Mouse (Mus musculus): ENCODE measurements at regions not wholly inside any gene's neighbourhood (a gene's known extent, or its start where the extent isn't known, plus 50 kb on each side); places are given as distances from the start of the nearest gene placed in this dataset.

DNA sequence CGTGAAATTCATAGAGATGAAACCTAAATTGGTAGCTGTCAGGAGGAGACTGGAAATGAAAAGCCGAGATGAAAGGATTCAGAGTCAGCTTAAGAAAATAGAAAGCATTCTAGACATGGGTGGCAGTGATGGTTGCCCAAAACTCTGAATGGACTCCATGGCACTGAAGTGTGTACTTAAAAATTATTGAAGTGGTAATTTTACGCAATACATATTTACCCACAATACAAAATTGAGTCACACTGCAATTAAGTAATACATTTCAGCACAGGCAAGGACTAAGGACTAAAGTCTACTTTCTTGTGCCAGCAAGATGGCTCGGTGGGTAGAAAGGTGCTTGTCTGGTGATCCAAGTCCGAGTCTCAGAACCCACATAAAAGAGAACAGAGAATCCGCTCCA lies 120.4 kb upstream of the Cadm1 start:
- in situ Hi-C loops (cut with MboI; ENCODE audit: low pct_ligation_motif_present, low pct_unique_long_range_greater_than_20kb, low sequenced_read_pairs), result no loop called here
- DNase-seq (ENCODE audit: extremely low read depth), result no peak
- H3K4me2 ChIP-seq (ENCODE audit: insufficient read depth, low read depth, poor library complexity, severe bottlenecking), result no peak overlapping the region
- dilution Hi-C loops (cut with MboI; ENCODE audit: extremely low pct_ligation_motif_present, extremely low pct_unique_long_range_greater_than_20kb, low sequenced_read_pairs), result no loop called here
- no peaks in the 10 kb centered on the region for H3K79me2 ChIP-seq (replicated peaks; ENCODE audit: control insufficient read depth, extremely low read depth, insufficient read depth, poor library complexity, severe bottlenecking)
- H3K4me3 ChIP-seq (replicated peaks in 1 of 3; ENCODE audit: low read depth in 2 of 3, low read length in 2 of 3, poor library complexity in 1 of 3), result no peak overlapping the region
- no peak for TF ChIP-seq NELFE (IDR thresholded peaks at IDR 0.05; ENCODE audit: low read depth, low read length)
- H3K9ac ChIP-seq (ENCODE audit: insufficient read depth, low read depth), result no peak overlapping the region
- H3K4me1 ChIP-seq (ENCODE audit: control insufficient read depth in 1 of 2, insufficient read depth in 2 of 2), result no peaks in the 10 kb centered on the region
- H3K27ac ChIP-seq (ENCODE audit: insufficient read depth, low read depth), result no peak overlapping the region
- peaks cover 84% of the 10 kb centered on the region for H3K9me3 ChIP-seq (replicated peaks; ENCODE audit: low read length)
- no peaks in the 10 kb centered on the region for H3K27me3 ChIP-seq (replicated peaks)
- H3K36me3 ChIP-seq (replicated peaks in 1 of 2; ENCODE audit: control insufficient read depth in 1 of 2, insufficient read depth in 1 of 2, low read length in 1 of 2), result no peaks in the 10 kb centered on the region

DNA sequence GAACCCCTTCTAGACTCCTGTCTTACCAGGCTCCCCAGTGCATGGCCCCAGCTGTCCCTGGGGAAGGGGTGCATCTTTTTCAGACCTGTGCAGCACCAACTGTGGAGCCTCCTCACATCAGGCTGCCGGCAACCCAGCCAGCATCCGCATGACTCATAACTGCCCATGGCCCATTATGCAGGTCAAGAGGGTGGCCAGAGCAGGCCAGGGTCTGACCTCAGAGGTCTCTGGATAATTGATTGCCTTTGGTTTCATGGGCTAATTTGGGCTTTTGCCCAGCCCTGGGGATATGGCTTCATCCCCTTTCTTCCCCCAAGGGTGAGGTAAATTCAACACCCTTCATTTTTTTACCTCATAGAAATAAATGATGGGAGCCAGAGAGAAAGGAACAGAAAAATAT lies 117.2 kb upstream of the Cadm1 start:
- H3K9me3 ChIP-seq (replicated peaks; ENCODE audit: low read length), result peaks cover 85% of the 10 kb centered on the region
- H3K36me3 ChIP-seq (replicated peaks in 1 of 2; ENCODE audit: control insufficient read depth in 1 of 2, insufficient read depth in 1 of 2, low read length in 1 of 2), result no peaks in the 10 kb centered on the region
- no peak overlapping the region for H3K27ac ChIP-seq (ENCODE audit: insufficient read depth, low read depth)
- DNase-seq (ENCODE audit: extremely low read depth), result no peak
- H3K27me3 ChIP-seq (replicated peaks), result no peaks in the 10 kb centered on the region
- H3K79me2 ChIP-seq (replicated peaks; ENCODE audit: control insufficient read depth, extremely low read depth, insufficient read depth, poor library complexity, severe bottlenecking), result no peaks in the 10 kb centered on the region
- dilution Hi-C loops (cut with MboI; ENCODE audit: extremely low pct_ligation_motif_present, extremely low pct_unique_long_range_greater_than_20kb, low sequenced_read_pairs), result no loop called here
- H3K4me3 ChIP-seq (replicated peaks in 1 of 3; ENCODE audit: low read depth in 2 of 3, low read length in 2 of 3, poor library complexity in 1 of 3), result no peak overlapping the region
- in situ Hi-C loops (cut with MboI; ENCODE audit: low pct_ligation_motif_present, low pct_unique_long_range_greater_than_20kb, low sequenced_read_pairs), result no loop called here
- no peaks in the 10 kb centered on the region for H3K4me1 ChIP-seq (ENCODE audit: control insufficient read depth in 1 of 2, insufficient read depth in 2 of 2)
- TF ChIP-seq POLR2A (IDR thresholded peaks at IDR 0.05; ENCODE audit: low read depth, low read length) (no peak), ZC3H11A (IDR thresholded peaks at IDR 0.05; ENCODE audit: low read depth, low read length) (no peak), ZKSCAN1 (IDR thresholded peaks at IDR 0.05; ENCODE audit: borderline replicate concordance, low read depth, low read length) (no peak), USF1 (IDR thresholded peaks at IDR 0.05; ENCODE audit: low read depth, low read length) (no peak), CHD1 (IDR thresholded peaks at IDR 0.05; ENCODE audit: low read depth, low read length) (no peak)
- no peak overlapping the region for H3K4me2 ChIP-seq (ENCODE audit: insufficient read depth, low read depth, poor library complexity, severe bottlenecking)
- no peak overlapping the region for H3K9ac ChIP-seq (ENCODE audit: insufficient read depth, low read depth)

- in situ Hi-C loops (cut with MboI; ENCODE audit: low pct_ligation_motif_present, low pct_unique_long_range_greater_than_20kb, low sequenced_read_pairs) (no loop called here), dilution Hi-C loops (cut with MboI; ENCODE audit: extremely low pct_ligation_motif_present, extremely low pct_unique_long_range_greater_than_20kb, low sequenced_read_pairs) (no loop called here)
- no peak overlapping the region for H3K9ac ChIP-seq (ENCODE audit: insufficient read depth, low read depth)
- no peak for DNase-seq (ENCODE audit: extremely low read depth)
- no peaks in the 10 kb centered on the region for H3K4me1 ChIP-seq (ENCODE audit: control insufficient read depth in 1 of 2, insufficient read depth in 2 of 2)
- H3K4me3 ChIP-seq (replicated peaks in 1 of 3; ENCODE audit: low read depth in 2 of 3, low read length in 2 of 3, poor library complexity in 1 of 3), result no peak overlapping the region
- no peak overlapping the region for H3K4me2 ChIP-seq (ENCODE audit: insufficient read depth, low read depth, poor library complexity, severe bottlenecking)
- no peaks in the 10 kb centered on the region for H3K27me3 ChIP-seq (replicated peaks)
- H3K36me3 ChIP-seq (replicated peaks in 1 of 2; ENCODE audit: control insufficient read depth in 1 of 2, insufficient read depth in 1 of 2, low read length in 1 of 2), result no peaks in the 10 kb centered on the region
- TF ChIP-seq POLR2AphosphoS2 (IDR thresholded peaks at IDR 0.05; ENCODE audit: low read depth, low read length) (no peak), JUND (conservative IDR thresholded peaks at IDR 0.05; ENCODE audit: low read depth, low read length) (no peak), MYC (IDR thresholded peaks at IDR 0.05; ENCODE audit: low read depth, low read length) (no peak)
- H3K79me2 ChIP-seq (replicated peaks; ENCODE audit: control insufficient read depth, extremely low read depth, insufficient read depth, poor library complexity, severe bottlenecking), result no peaks in the 10 kb centered on the region
- H3K9me3 ChIP-seq (replicated peaks; ENCODE audit: low read length), result peaks cover 78% of the 10 kb centered on the region
- no peak overlapping the region for H3K27ac ChIP-seq (ENCODE audit: insufficient read depth, low read depth)
These were observed 115.5 kb upstream of the Cadm1 start for GRCm38 (mm10) chr9:47414350-47414988.
